Mouse (Mus musculus): ENCODE results near the gene Slc5a5. TPM values are rescaled to one million over a fixed set of nuclear protein-coding genes. Genes with fewer than 3 reads are reported as not detected.

Gene Slc5a5
- total RNA-seq, 2 experiments from 2014 or later = 0.14 to 0.17 TPM

GRCm38 (mm10) chr8:70856541-70857197 is 35.9 kb downstream of the Slc5a5 start:
- no peak for DNase-seq (ENCODE audit: low spot score in 2 of 2)

- DNase-seq (ENCODE audit: low spot score in 2 of 2) = no peak
These were observed 36.5 kb downstream of the Slc5a5 start for GRCm38 (mm10) chr8:70856028-70856427.

GRCm38 (mm10) chr8:70853863-70854262 is 38.7 kb downstream of the Slc5a5 start:
- no peak for DNase-seq (ENCODE audit: low spot score in 2 of 2)

GRCm38 (mm10) chr8:70852595-70853231 is 39.8 kb downstream of the Slc5a5 start:
- no peak for DNase-seq (ENCODE audit: low spot score in 2 of 2)

- DNase-seq (ENCODE audit: low spot score in 2 of 2) = no peak
These were observed 40.7 kb downstream of the Slc5a5 start for GRCm38 (mm10) chr8:70851837-70852236.

GRCm38 (mm10) chr8:70850947-70851346 is 41.6 kb downstream of the Slc5a5 start:
- DNase-seq (ENCODE audit: low spot score in 2 of 2) = no peak

- no peak for DNase-seq (ENCODE audit: low spot score in 2 of 2)
These were observed 42.3 kb downstream of the Slc5a5 start for GRCm38 (mm10) chr8:70850132-70850845.

GRCm38 (mm10) chr8:70849333-70849990 is 43.1 kb downstream of the Slc5a5 start:
- DNase-seq (ENCODE audit: low spot score in 2 of 2) = no peak

- DNase-seq (ENCODE audit: low spot score in 2 of 2) = no peak
These were observed 46.0 kb downstream of the Slc5a5 start for GRCm38 (mm10) chr8:70846371-70847154.

GRCm38 (mm10) chr8:70845108-70845507 is 47.4 kb downstream of the Slc5a5 start:
- no peak for DNase-seq (ENCODE audit: low spot score in 2 of 2)

GRCm38 (mm10) chr8:70844523-70844922 is 48.0 kb downstream of the Slc5a5 start:
- DNase-seq (ENCODE audit: low spot score in 2 of 2) = peak; percentile 84

GRCm38 (mm10) chr8:70843941-70844340 is 48.6 kb downstream of the Slc5a5 start:
- DNase-seq (ENCODE audit: low spot score in 2 of 2) = no peak

- DNase-seq (ENCODE audit: low spot score in 2 of 2) = no peak
These were observed 49.3 kb downstream of the Slc5a5 start for GRCm38 (mm10) chr8:70843214-70843773.

GRCm38 (mm10) chr8:70842484-70842883 is 50.1 kb downstream of the Slc5a5 start:
- DNase-seq (ENCODE audit: low spot score in 2 of 2) = no peak

GRCm38 (mm10) chr8:70841147-70842072 is 51.1 kb downstream of the Slc5a5 start:
- peak; percentile 83 to 86 for DNase-seq (ENCODE audit: low spot score in 2 of 2)

- DNase-seq (ENCODE audit: low spot score in 2 of 2) = no peak
These were observed 52.0 kb downstream of the Slc5a5 start for GRCm38 (mm10) chr8:70840590-70840989.

GRCm38 (mm10) chr8:70839408-70840351 is 52.9 kb downstream of the Slc5a5 start, which contains the start of gene Arrdc2:
Gene Arrdc2 (minus strand): TSS chr8:70839720.
- peak; percentile 80 to 98 for DNase-seq (ENCODE audit: low spot score in 2 of 2)
